Mouse (Mus musculus) right cerebral cortex, adult 18-20 months (tissue): ENCODE measurements at regions not wholly inside any gene's neighbourhood (a gene's known extent, or its start where the extent isn't known, plus 50 kb on each side); places are given as distances from the start of the nearest gene placed in this dataset.

ENCODE experiments used
- DNase-seq: peaks from one replicate; pipeline ENCODE4 v3.0.0; 2022; ENCODE audit warnings: mixed read lengths

GRCm38 (mm10) chr4:46257061-46257795 is 61.1 kb upstream of the Xpa start:
- DNase-seq = no peak

GRCm38 (mm10) chr4:46258774-46259173 is 62.7 kb upstream of the Xpa start:
- DNase-seq = peak; percentile 17

- no peak for DNase-seq
Observed at GRCm38 (mm10) chr4:46268564-46269247, 72.6 kb upstream of the Xpa start.

- no peak for DNase-seq
Observed at GRCm38 (mm10) chr4:46271066-46271465, 72.3 kb upstream of the Foxe1 start.

- DNase-seq = no peak
Observed at GRCm38 (mm10) chr4:46275773-46276172, 67.6 kb upstream of the Foxe1 start.

- DNase-seq = no peak
Observed at GRCm38 (mm10) chr4:46276851-46277581, 66.4 kb upstream of the Foxe1 start.

- no peak for DNase-seq
Observed at GRCm38 (mm10) chr4:46286955-46287354, 56.5 kb upstream of the Foxe1 start.

GRCm38 (mm10) chr4:46291620-46292254 is 51.7 kb upstream of the Foxe1 start:
- no peak for DNase-seq
